Mouse (Mus musculus) testis, adult 2 months (tissue): ENCODE measurements at regions not wholly inside any gene's neighbourhood (a gene's known extent, or its start where the extent isn't known, plus 50 kb on each side); places are given as distances from the start of the nearest gene placed in this dataset.

Experiments
- H3K27ac ChIP-seq: fragments of 200-500 bp; 2 replicates; pipeline ENCODE4 v1.5.1; 2012; ENCODE audit warnings: low read depth, low read length; ENCODE audit not compliant: control insufficient read depth, insufficient read depth
- H3K27me3 ChIP-seq: fragments of 200-500 bp; 2 replicates; pipeline ENCODE4 v1.6.1; 2012; ENCODE audit warnings: mild to moderate bottlenecking, low read length, moderate library complexity; ENCODE audit not compliant: control insufficient read depth, insufficient read depth
- H3K36me3 ChIP-seq: fragments of 200-500 bp; 2 replicates; pipeline ENCODE4 v1.6.1; 2012; ENCODE audit warnings: mild to moderate bottlenecking, low read length; ENCODE audit not compliant: control insufficient read depth, insufficient read depth
- H3K4me1 ChIP-seq: fragments of 200-500 bp; 2 replicates; pipeline ENCODE4 v1.6.1; 2012; ENCODE audit warnings: low read length; ENCODE audit not compliant: control insufficient read depth, insufficient read depth
- H3K4me3 ChIP-seq: fragments of 200-500 bp; 2 replicates; pipeline ENCODE4 v1.5.1; 2012; ENCODE audit warnings: low read depth, mild to moderate bottlenecking, low read length, moderate library complexity, mixed read lengths; ENCODE audit not compliant: control insufficient read depth
- CTCF ChIP-seq: fragments of 200-500 bp; IDR thresholded peaks from 2 replicates; pipeline ENCODE4 v1.5.1; 2012; ENCODE audit warnings: low read depth, mild to moderate bottlenecking, inconsistent platforms, low read length, moderate library complexity; ENCODE audit not compliant: control insufficient read depth, insufficient read depth, insufficient replicate concordance
- POLR2A ChIP-seq: fragments of 200-500 bp; IDR thresholded peaks from 2 replicates; pipeline ENCODE4 v1.6.1; 2012; ENCODE audit warnings: low read depth, mild to moderate bottlenecking, inconsistent platforms, low read length, moderate library complexity; ENCODE audit not compliant: control insufficient read depth

DNA sequence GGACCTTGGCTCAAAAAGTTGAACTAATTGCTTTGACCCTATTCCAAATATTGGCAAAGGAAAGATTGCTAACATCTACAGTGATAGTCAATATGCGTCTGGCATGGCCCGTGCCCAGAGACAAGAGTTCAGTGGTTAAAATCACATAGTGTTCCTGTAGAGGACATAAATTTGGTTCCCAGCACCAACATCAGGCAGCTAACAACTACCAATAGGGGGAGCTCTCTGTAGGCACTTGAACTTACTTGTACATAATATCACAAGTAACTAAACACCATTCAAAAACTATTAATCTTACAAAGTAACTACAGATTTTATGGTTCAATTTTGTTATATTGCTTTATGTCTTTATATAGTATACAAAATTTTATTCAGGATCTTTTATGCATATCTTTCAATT, 74.3 kb downstream of the Serpinb9g start:
- no peak overlapping the region for H3K4me3 ChIP-seq
- H3K27me3 ChIP-seq, result no peaks in the 10 kb centered on the region
- H3K27ac ChIP-seq, result no peak overlapping the region
- no peak for TF ChIP-seq POLR2A
- TF ChIP-seq CTCF, result no peak
- no peaks in the 10 kb centered on the region for H3K36me3 ChIP-seq
- no peaks in the 10 kb centered on the region for H3K4me1 ChIP-seq

DNA sequence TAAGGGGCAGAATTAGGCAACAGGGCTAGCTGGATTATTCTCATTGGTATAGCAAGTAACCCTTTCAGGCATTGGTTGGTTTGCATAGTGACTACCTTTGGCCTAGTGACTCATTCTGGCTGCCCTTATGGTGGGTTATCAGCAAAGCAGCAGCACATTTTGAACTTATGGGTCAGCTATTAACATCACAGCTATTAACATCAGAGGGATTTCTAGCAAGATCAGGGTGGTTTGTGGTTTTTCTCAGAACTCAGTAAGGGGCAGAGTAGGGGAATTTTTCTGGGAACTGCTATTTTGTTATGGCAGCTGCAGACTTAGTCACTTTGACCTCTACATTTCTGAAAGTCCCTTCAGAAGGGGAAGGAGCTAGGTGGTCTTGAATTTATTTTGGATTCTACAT, 75.1 kb downstream of the Serpinb9g start:
- no peak for TF ChIP-seq POLR2A
- TF ChIP-seq CTCF, result no peak
- no peak overlapping the region for H3K27ac ChIP-seq
- no peaks in the 10 kb centered on the region for H3K27me3 ChIP-seq
- no peaks in the 10 kb centered on the region for H3K36me3 ChIP-seq
- H3K4me1 ChIP-seq, result no peaks in the 10 kb centered on the region
- H3K4me3 ChIP-seq, result no peak overlapping the region

DNA sequence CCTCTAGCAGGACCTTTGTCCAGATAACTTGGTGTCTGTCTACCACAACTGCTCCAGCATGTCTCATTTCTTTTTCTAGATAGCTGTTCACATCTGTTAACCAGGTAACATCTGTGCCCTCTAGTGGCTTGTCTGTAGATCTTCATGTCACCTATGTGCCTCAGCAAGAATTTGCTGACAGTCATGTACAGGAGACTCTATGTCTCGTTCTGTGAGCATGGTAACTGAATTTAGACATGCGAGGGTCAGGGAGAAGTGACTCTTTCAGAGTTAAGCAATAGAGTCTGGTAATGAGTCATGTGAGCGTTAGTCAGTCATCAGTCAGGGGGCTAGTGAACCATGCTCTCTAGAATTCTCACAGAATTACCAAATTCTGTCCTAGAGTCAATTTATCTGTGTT, 77.0 kb downstream of the Serpinb9g start:
- no peak overlapping the region for H3K27ac ChIP-seq
- TF ChIP-seq POLR2A (no peak), CTCF (no peak)
- no peaks in the 10 kb centered on the region for H3K4me1 ChIP-seq
- H3K36me3 ChIP-seq, result no peaks in the 10 kb centered on the region
- no peak overlapping the region for H3K4me3 ChIP-seq
- H3K27me3 ChIP-seq, result no peaks in the 10 kb centered on the region

DNA sequence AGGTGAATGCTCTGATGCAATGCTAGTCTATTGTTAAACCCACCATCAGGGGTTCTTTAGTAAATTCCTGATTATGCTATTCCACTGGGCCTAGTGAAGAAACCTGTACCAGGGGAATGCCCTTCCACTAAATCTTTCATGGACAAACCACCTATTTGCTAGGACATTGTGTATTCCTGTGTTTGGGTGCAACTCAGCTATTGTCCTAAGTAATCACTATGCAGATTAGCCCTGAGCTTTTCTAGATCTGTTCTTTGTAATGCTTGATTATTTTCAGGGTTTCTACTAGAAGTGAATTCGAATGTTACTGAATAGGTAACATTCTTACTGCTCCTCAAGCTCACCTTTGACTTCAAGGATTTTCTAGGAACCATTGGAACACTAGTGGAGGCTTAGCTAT, 78.3 kb downstream of the Serpinb9g start:
- Histone ChIP-seq H3K36me3 (no peaks in the 10 kb centered on the region), H3K4me3 (no peak overlapping the region), H3K4me1 (no peaks in the 10 kb centered on the region), H3K27ac (no peak overlapping the region), H3K27me3 (no peaks in the 10 kb centered on the region)
- TF ChIP-seq CTCF (no peak), POLR2A (no peak)

DNA sequence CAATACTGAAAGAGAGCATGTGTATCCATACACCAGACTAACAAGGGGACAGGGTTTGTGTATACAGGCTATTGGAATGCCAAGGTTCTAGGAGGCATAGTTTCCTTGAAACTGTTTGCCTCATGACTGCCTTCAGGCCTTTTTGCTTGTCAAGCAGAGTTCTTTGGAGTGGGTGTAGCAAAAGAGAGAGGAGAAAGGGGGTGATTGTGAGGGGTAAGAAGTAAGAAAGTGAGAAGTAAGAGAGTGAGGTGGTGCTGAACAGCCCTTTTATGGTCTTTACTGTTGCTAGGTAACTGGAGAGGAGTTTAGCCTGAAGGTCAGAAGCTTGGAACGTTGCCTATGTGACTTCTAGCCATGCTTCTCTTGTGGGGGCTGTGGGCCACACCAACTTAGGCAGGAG, 78.8 kb downstream of the Serpinb9g start:
- TF ChIP-seq CTCF (no peak), POLR2A (no peak)
- no peak overlapping the region for H3K27ac ChIP-seq
- no peaks in the 10 kb centered on the region for H3K36me3 ChIP-seq
- no peak overlapping the region for H3K4me3 ChIP-seq
- no peaks in the 10 kb centered on the region for H3K4me1 ChIP-seq
- no peaks in the 10 kb centered on the region for H3K27me3 ChIP-seq

DNA sequence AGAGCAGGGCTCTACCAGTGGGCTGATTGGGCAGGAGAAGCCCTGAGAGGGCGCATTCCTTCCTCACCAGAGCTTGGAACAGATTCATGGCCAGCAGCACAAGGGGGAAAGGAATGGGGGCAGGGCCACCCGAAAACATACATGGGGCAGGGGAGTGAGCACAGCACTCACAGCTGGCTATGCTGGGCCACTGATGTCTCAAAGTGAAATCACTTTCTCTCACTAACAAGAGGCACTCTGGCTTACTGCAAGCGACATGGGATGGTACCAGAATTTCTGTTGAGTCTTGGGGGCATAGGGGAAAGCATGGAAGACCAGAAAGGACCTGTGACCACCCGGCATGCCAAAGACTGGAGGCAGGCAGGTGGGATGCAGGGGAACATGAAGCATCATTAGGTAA, 83.3 kb downstream of the Serpinb9g start:
- peak overlapping the region; percentile 15; the same call in 1 of the 2 replicates for H3K4me3 ChIP-seq
- TF ChIP-seq CTCF (no peak), POLR2A (no peak)

DNA sequence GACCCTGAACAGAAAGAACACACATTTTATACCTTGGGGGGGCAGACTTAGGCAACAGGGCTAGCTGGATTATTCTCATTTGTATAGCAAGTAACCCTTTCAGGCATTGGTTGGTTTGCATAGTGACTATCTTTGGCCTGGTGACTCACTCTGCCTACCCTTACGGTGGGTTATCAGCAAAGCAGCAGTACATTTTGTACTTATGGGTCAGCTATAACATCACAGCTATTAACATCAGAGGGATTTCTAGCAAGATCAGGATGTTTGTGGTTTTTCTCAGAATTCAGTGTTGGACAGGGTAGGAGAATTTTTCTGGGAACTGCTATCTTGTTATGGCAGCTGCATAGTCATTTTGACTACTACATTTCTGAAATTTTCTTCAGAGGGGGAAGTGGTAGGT, 84.7 kb downstream of the Serpinb9g start:
- H3K27ac ChIP-seq, result no peak overlapping the region
- H3K4me3 ChIP-seq, result no peak overlapping the region
- TF ChIP-seq POLR2A, result no peak
- TF ChIP-seq CTCF, result no peak
- no peaks in the 10 kb centered on the region for H3K4me1 ChIP-seq
- no peaks in the 10 kb centered on the region for H3K27me3 ChIP-seq
- H3K36me3 ChIP-seq, result no peaks in the 10 kb centered on the region

More for the DNA sequence above, 83.3 kb downstream of the Serpinb9g start:
- Histone ChIP-seq H3K27me3 (no peaks in the 10 kb centered on the region), H3K4me1 (no peaks in the 10 kb centered on the region), H3K36me3 (no peaks in the 10 kb centered on the region), H3K27ac (no peak overlapping the region)

DNA sequence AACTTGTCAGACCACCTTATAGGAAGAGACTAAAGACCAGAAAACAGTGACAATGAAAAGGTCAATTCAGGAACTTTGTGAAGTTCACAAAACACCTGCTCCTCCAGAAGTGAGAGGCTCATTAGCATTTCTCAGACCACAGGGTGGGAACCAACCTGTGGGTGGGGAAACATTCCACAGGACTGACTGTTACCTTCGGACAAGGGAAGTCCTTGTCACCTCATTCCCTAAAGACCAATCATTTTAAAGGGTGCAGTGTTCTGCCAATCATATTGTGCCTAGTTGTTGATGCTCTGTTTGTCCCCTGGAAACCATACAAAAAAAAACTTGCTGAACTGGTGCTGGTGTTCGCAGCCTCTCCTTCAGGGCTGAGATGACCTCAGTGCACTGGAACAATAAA, 86.2 kb downstream of the Serpinb9g start:
- no peak overlapping the region for H3K27ac ChIP-seq
- H3K27me3 ChIP-seq, result no peaks in the 10 kb centered on the region
- no peaks in the 10 kb centered on the region for H3K36me3 ChIP-seq
- H3K4me1 ChIP-seq, result no peaks in the 10 kb centered on the region
- H3K4me3 ChIP-seq, result no peak overlapping the region
- TF ChIP-seq CTCF (no peak), POLR2A (no peak)
